Mouse (Mus musculus) myocyte (in vitro differentiated cells): ENCODE results near the gene P2ry6.

ENCODE experiments used
- CEBPB ChIP-seq: IDR thresholded peaks from 2 replicates; pipeline ENCODE4 v1.6.1; 2011; ENCODE audit warnings: mild to moderate bottlenecking, moderate library complexity; ENCODE audit not compliant: poor library complexity, insufficient read depth, severe bottlenecking
- E2F4 ChIP-seq: IDR thresholded peaks from one replicate; pipeline ENCODE4 v1.6.1; 2011; ENCODE audit warnings: mild to moderate bottlenecking, control low read depth, moderate library complexity; ENCODE audit not compliant: insufficient read depth
- MYOG ChIP-seq, 3 experiments: IDR thresholded peaks; one replicate each; pipeline ENCODE4 v1.6.1; 2011; ENCODE audit warnings: control low read depth in 2 of 3, low read depth in 2 of 3, mild to moderate bottlenecking in 2 of 3; ENCODE audit not compliant: insufficient read length in 2 of 3, control insufficient read depth in 1 of 3, insufficient read depth in 1 of 3
- POLR2A ChIP-seq: IDR thresholded peaks from one replicate; pipeline ENCODE4 v1.6.1; 2011; ENCODE audit warnings: low read depth, mild to moderate bottlenecking, control low read depth, moderate library complexity; ENCODE audit not compliant: insufficient read length
- POLR2AphosphoS2 ChIP-seq: IDR thresholded peaks from one replicate; pipeline ENCODE4 v1.6.1; 2011; ENCODE audit warnings: low read depth, control low read depth; ENCODE audit not compliant: insufficient read length
- REST ChIP-seq: IDR thresholded peaks from one replicate; pipeline ENCODE4 v1.6.1; 2011; ENCODE audit warnings: mild to moderate bottlenecking, control low read depth, moderate library complexity; ENCODE audit not compliant: insufficient read depth, insufficient read length
- TCF12 ChIP-seq: IDR thresholded peaks from one replicate; pipeline ENCODE4 v1.6.1; 2011; ENCODE audit warnings: mild to moderate bottlenecking, control low read depth; ENCODE audit not compliant: poor library complexity, insufficient read depth, severe bottlenecking
- TCF3 ChIP-seq: IDR thresholded peaks from one replicate; pipeline ENCODE4 v1.6.1; 2011; ENCODE audit warnings: low read depth, control low read depth; ENCODE audit not compliant: insufficient read length

DNA sequence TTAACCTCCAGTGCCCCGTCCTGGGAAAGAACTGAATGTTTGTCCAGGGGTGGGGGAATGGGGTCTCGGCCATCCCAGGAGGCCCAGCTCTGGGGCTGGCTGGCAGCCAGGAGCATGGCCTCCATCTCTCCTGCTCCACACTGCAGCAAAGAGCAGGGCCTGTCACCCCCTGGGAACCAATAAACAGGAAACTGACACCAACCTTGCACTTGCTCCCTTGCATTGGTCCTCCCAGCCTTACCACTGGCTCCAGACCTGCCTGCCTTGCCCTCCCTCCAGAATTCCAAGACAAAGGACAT lies 54.7 kb downstream of the P2ry6 start:
- TF ChIP-seq POLR2A (no peak), E2F4 (no peak), CEBPB (no peak), POLR2AphosphoS2 (no peak), REST (no peak), TCF3 (no peak), TCF12 (no peak), MYOG (IDR thresholded peaks at IDR 0.05; ENCODE audit: control insufficient read depth in 1 of 3, insufficient read depth in 1 of 3, insufficient read length in 2 of 3, low read depth in 2 of 3) (no peak)
